Mouse (Mus musculus) heart, embryonic 12.5 days (tissue): ENCODE results near the gene Nfix. TPM values are rescaled to one million over a fixed set of nuclear protein-coding genes. Genes with fewer than 3 reads are reported as not detected.
A peak's percentile ranks its signal among the peaks of the same experiment; 100 is the strongest.
"Not testable (repeated sequence)": the region's sequence is repeated elsewhere in the genome, so short reads cannot be mapped to it uniquely, and the experiment has no call there.

ENCODE experiments used
- ATAC-seq: fragments of 200-750 bp; cut with Nextera tagmentation; 2 replicates; pipeline ENCODE4 v1.8.0; 2017; ENCODE audit warnings: moderate TSS enrichment, moderate library complexity; ENCODE audit not compliant: insufficient number of reproducible peaks, low FRiP score
- H3K27ac ChIP-seq: fragments of 300-500 bp; sonication (generic); 2 replicates; pipeline ENCODE4 v1.5.1; 2016; ENCODE audit warnings: mild to moderate bottlenecking, moderate library complexity; ENCODE audit not compliant: poor library complexity, severe bottlenecking
- H3K27me3 ChIP-seq: fragments of 300-500 bp; sonication (generic); replicated peaks from 2 replicates; pipeline ENCODE4 v1.6.1; 2016; ENCODE audit warnings: mild to moderate bottlenecking, moderate library complexity
- H3K36me3 ChIP-seq: fragments of 300-500 bp; sonication (generic); 2 replicates; pipeline ENCODE4 v1.6.1; 2016; ENCODE audit warnings: mild to moderate bottlenecking, moderate library complexity
- H3K4me1 ChIP-seq: fragments of 300-500 bp; sonication (generic); replicated peaks from 2 replicates; pipeline ENCODE4 v1.6.1; 2016; ENCODE audit warnings: mild to moderate bottlenecking
- H3K4me2 ChIP-seq: fragments of 300-500 bp; sonication (generic); 2 replicates; pipeline ENCODE4 v1.6.1; 2016; ENCODE audit warnings: mild to moderate bottlenecking, moderate library complexity
- H3K4me3 ChIP-seq: fragments of 300-500 bp; sonication (generic); 2 replicates; pipeline ENCODE4 v1.5.1; 2016; ENCODE audit warnings: mild to moderate bottlenecking
- H3K9ac ChIP-seq: fragments of 300-500 bp; sonication (generic); 2 replicates; pipeline ENCODE4 v1.6.1; 2016; ENCODE audit warnings: mild to moderate bottlenecking, moderate library complexity
- H3K9me3 ChIP-seq: fragments of 300-500 bp; sonication (generic); replicated peaks from 2 replicates; pipeline ENCODE4 v1.6.1; 2016; ENCODE audit warnings: mild to moderate bottlenecking, moderate library complexity
- WGBS: fragments of 180-500 bp; shearing (Covaris S2); methylation state at CpG from one replicate; pipeline ENCODE4 v1.1.7; 2016; 5-methylcytosine and 5-hydroxymethylcytosine counted together
- polyA plus RNA-seq: library from polyadenylated mRNA; unstranded; fragments of >200 nt; fragmentation: Nextera tagmentation; extraction: Ambion mirVana; gene quantifications from 2 replicates; pipeline ENCODE4 v1.2.1, GENCODE M21; 2016

The Nfix gene
- polyA plus RNA-seq, 1 experiment from 2014 or later: 9.2 TPM

DNA sequence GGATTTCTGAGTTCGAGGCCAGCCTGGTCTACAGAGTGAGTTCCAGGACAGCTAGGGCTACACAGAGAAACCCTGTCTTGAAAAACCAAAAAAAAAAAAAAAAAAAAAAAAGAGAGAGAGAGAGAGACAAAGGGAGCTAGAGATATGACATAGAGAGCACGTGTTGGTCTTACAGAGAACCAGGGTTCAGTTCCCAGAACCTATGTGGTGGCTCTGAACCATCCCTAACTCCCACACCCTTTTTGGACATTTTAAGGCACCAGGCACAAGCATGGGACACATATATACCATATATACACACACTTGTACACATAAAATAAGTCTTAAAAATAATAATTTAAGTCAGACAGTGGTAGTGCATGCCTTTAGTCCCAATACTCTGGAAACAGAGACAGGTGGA lies 26.4 kb upstream of the Nfix start:
- H3K9ac ChIP-seq, H3K27me3 ChIP-seq, H3K27ac ChIP-seq, H3K4me3 ChIP-seq, H3K36me3 ChIP-seq, ATAC-seq, H3K4me2 ChIP-seq, H3K9me3 ChIP-seq: not testable (repeated sequence)
- peaks cover 19% of the 10 kb centered on the region for H3K4me1 ChIP-seq
- WGBS: 68% methylated on average over 2 of the region's 2 CpGs

DNA sequence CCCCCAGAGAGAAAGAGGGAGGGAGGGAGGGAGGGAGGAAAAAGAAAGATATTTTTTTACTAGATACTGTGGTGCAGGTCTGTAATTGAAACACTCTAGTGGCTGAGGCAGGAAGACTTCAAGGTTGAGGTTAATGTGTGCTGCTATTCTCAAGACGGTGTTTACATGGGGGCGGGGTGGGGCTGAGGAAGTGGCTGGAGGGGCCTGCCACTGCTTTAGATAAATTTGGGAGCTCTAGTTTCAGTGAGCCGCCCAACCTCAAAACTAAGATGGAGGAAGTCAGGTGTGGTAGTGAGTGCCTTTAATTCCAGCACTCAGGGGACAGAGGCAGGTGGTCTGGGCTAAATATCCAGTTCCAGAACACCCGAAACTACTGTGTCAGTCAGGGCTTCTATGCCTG lies 25.5 kb upstream of the Nfix start:
- Histone ChIP-seq H3K4me3 (no peak overlapping the region), H3K4me2 (no peak overlapping the region), H3K36me3 (peaks cover 3% of the 10 kb centered on the region; the same call in 1 of the 2 replicates), H3K9me3 (no peaks in the 10 kb centered on the region), H3K9ac (no peak overlapping the region), H3K27me3 (no peaks in the 10 kb centered on the region), H3K4me1 (peaks cover 25% of the 10 kb centered on the region), H3K27ac (no peak overlapping the region)
- ATAC-seq: no peak
- 50% methylated on average over 4 of the region's 4 CpGs for WGBS

DNA sequence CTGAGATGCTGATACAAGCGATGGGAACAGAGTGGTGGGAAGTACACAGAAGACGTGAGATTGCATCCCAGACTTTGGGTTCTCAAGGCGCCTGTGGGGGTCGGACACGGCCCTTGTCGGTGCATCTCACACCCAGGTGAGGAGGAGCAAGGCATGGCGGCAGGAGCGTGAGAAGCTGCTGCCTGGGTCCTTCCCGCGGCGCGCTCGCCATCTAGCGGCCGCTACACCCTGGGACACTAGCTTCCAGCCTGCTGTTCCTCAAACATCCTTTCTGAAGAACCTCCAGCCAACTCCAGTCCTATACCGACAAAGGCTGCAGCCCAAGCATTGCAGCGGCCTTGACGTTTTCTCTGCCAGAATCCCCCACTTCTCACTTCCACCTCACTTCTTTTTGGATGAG lies 23.5 kb upstream of the Nfix start:
- 1% methylated on average over 18 of the region's 18 CpGs for WGBS
- Histone ChIP-seq H3K9me3 (no peaks in the 10 kb centered on the region), H3K27me3 (no peaks in the 10 kb centered on the region), H3K4me1 (peaks cover 25% of the 10 kb centered on the region), H3K27ac (no peak overlapping the region), H3K9ac (0 out of 2 replicates have a peak overlapping the region, but pooled peaks have one; percentile 27), H3K36me3 (no peaks in the 10 kb centered on the region), H3K4me3 (peak overlapping the region; percentile 16; the same call in 1 of the 2 replicates), H3K4me2 (peak overlapping the region; percentile 60)
- ATAC-seq: peak; percentile 78

- no peaks in the 10 kb centered on the region for H3K9me3 ChIP-seq
- no peaks in the 10 kb centered on the region for H3K27me3 ChIP-seq
- ATAC-seq: no peak
- no peaks in the 10 kb centered on the region for H3K36me3 ChIP-seq
- peak within 1 kb of the TSS; percentile 16; the same call in 1 of the 2 replicates for H3K4me3 ChIP-seq
- WGBS: 19% methylated on average over 3 of the region's 3 CpGs
- peaks cover 25% of the 10 kb centered on the region for H3K4me1 ChIP-seq
- no peak within 1 kb of the TSS for H3K27ac ChIP-seq
- H3K9ac ChIP-seq: 0 out of 2 replicates have a peak within 1 kb of the TSS, but pooled peaks have one; percentile 27
- H3K4me2 ChIP-seq: peak within 1 kb of the TSS; percentile 60
Measured at GRCm38 (mm10) chr8:84822723-84823122, 22.6 kb upstream of the Nfix start, which contains the start of gene Dand5. TSS of gene Dand5 (minus strand) at chr8:84822823.

DNA sequence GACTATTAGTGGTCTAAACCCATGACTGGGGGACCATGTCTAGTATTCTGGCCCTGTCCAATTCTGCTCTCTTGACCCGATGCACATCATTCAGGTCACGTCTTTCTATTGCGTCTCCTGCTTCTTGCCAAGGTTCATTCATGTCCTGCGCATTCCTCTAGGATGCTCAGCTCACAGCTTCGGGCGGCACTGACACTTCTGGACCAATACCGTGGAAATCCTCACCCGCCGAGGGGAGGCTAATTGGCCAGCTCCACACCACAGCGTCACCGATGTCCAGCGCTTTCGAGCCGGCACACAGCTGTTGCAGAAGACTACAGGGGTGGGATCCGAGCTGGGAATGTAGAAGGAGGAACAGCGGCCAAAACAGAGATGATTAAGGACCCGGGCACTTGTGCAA lies 16.0 kb upstream of the Nfix start:
- H3K4me3 ChIP-seq: no peak overlapping the region
- H3K9me3 ChIP-seq: no peaks in the 10 kb centered on the region
- no peak for ATAC-seq
- H3K4me1 ChIP-seq: peaks cover 20% of the 10 kb centered on the region
- no peak overlapping the region for H3K4me2 ChIP-seq
- H3K27me3 ChIP-seq: peaks cover 28% of the 10 kb centered on the region
- H3K27ac ChIP-seq: no peak overlapping the region
- WGBS: 70% methylated on average over 17 of the region's 17 CpGs
- no peak overlapping the region for H3K9ac ChIP-seq
- no peaks in the 10 kb centered on the region for H3K36me3 ChIP-seq

GRCm38 (mm10) chr8:84815547-84815946 lies 15.4 kb upstream of the Nfix start:
- no peak overlapping the region for H3K4me3 ChIP-seq
- no peak overlapping the region for H3K4me2 ChIP-seq
- H3K4me1 ChIP-seq: peaks cover 23% of the 10 kb centered on the region
- H3K27ac ChIP-seq: no peak overlapping the region
- no peaks in the 10 kb centered on the region for H3K9me3 ChIP-seq
- H3K9ac ChIP-seq: no peak overlapping the region
- WGBS: 11% methylated on average over 9 of the region's 9 CpGs
- peaks cover 28% of the 10 kb centered on the region for H3K27me3 ChIP-seq
- ATAC-seq: peak; percentile 58; the same call in 1 of the 2 replicates
- no peaks in the 10 kb centered on the region for H3K36me3 ChIP-seq

- Histone ChIP-seq H3K27ac (no peak overlapping the region), H3K4me1 (peaks cover 24% of the 10 kb centered on the region), H3K27me3 (peaks cover 28% of the 10 kb centered on the region), H3K4me3 (no peak overlapping the region), H3K36me3 (no peaks in the 10 kb centered on the region), H3K9me3 (no peaks in the 10 kb centered on the region), H3K9ac (0 out of 2 replicates have a peak overlapping the region, but pooled peaks have one; percentile 8), H3K4me2 (no peak overlapping the region)
- ATAC-seq: no peak
- WGBS: 44% methylated on average over 19 of the region's 19 CpGs
Measured at GRCm38 (mm10) chr8:84814555-84815441, 14.7 kb upstream of the Nfix start.

- Histone ChIP-seq H3K36me3 (no peaks in the 10 kb centered on the region), H3K4me1 (peaks cover 29% of the 10 kb centered on the region), H3K27ac (no peak overlapping the region), H3K9me3 (no peaks in the 10 kb centered on the region), H3K9ac (no peak overlapping the region), H3K27me3 (peaks cover 33% of the 10 kb centered on the region), H3K4me2 (no peak overlapping the region), H3K4me3 (no peak overlapping the region)
- no peak for ATAC-seq
- WGBS: 87% methylated on average over 11 of the region's 11 CpGs
Measured at GRCm38 (mm10) chr8:84814240-84814554, 14.1 kb upstream of the Nfix start.

DNA sequence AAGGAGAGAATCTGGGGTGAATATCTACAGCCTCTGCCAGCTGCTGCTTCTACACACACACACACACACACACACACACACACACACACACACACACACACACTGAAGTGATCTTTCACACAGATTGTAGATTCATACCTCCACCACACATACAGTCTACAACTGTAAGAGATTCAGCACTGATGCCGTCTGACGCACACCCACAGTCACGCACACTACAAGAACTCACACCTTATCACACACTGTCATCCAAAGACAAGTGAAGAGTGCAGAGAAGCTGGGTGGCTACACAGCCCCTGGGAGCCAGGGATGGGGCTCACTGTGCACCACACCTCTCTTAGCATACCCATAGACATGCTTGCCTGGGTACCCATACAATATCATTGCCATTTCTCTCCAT lies 13.7 kb upstream of the Nfix start:
- 65% methylated on average over 3 of the region's 3 CpGs for WGBS
- Histone ChIP-seq H3K27me3 (peaks cover 37% of the 10 kb centered on the region), H3K4me3 (no peak overlapping the region), H3K27ac (no peak overlapping the region), H3K4me2 (no peak overlapping the region), H3K9ac (no peak overlapping the region), H3K9me3 (no peaks in the 10 kb centered on the region), H3K4me1 (peaks cover 33% of the 10 kb centered on the region), H3K36me3 (no peaks in the 10 kb centered on the region)
- no peak for ATAC-seq

DNA sequence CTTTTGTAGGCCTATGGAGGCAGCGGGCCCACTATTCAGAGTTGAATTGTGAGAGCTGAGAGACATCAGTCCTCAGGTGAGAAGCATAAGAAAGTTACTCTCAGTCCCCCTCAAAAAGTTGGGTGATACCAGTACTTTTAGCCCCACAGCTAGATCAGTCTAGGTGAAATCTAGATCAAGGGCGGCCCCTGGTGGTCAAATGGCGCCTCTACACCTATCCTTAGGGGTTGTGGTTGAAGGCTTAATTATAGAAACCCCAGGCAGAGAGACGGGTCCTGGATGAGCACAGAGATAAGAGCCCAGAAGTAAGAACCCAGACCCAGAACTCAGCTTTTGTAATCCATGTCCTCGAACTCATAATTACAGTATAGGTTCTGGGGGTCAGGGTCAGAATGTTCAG lies 12.9 kb upstream of the Nfix start:
- Histone ChIP-seq H3K4me2 (no peak overlapping the region), H3K27me3 (peaks cover 41% of the 10 kb centered on the region), H3K4me1 (peaks cover 35% of the 10 kb centered on the region), H3K9ac (no peak overlapping the region), H3K9me3 (no peaks in the 10 kb centered on the region), H3K27ac (no peak overlapping the region), H3K4me3 (no peak overlapping the region), H3K36me3 (no peaks in the 10 kb centered on the region)
- WGBS: 2% methylated on average over 5 of the region's 5 CpGs
- no peak for ATAC-seq

DNA sequence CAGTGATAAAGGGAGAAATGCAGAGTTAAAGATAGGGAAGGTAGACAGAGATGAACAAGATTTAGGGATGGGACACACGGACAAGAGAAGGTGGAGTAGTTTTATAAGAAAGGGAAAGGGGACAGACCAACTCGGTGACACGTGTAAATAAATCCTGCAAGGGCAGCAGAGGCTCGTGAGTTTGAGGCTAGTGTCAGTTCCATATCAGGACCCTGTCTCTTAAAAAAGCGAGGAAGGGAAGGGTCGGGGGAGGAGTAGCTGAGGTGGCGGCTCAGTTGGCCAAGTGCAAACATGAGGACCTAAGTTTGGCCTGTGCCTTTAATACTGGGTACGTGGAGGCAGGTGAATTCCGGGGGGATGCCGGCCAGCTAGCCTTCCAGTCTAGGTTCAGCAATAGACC lies 11.2 kb upstream of the Nfix start:
- Histone ChIP-seq H3K27ac (no peak overlapping the region; the same call in 1 of the 2 replicates), H3K4me1 (peaks cover 35% of the 10 kb centered on the region), H3K4me3 (peak overlapping the region; percentile 37), H3K9ac (no peak overlapping the region), H3K27me3 (peaks cover 45% of the 10 kb centered on the region), H3K36me3 (no peaks in the 10 kb centered on the region), H3K9me3 (0 out of 2 replicates have a peak, but pooled peaks cover under 1% of the 10 kb centered on the region), H3K4me2 (peak overlapping the region; percentile 65)
- ATAC-seq: no peak
- WGBS: 26% methylated on average over 10 of the region's 10 CpGs
